Mouse (Mus musculus) gastrocnemius, postnatal 4 days (tissue): ENCODE data around the gene Hist1h2bl. TPM values are rescaled to one million over a fixed set of nuclear protein-coding genes. Genes with fewer than 3 reads are reported as not detected.
A peak's percentile ranks its signal among the peaks of the same experiment; 100 is the strongest.
"Not testable (repeated sequence)": the region's sequence is repeated elsewhere in the genome, so short reads cannot be mapped to it uniquely, and the experiment has no call there.

Source experiments
- DNase-seq, 2 experiments: peaks; one replicate each; pipeline ENCODE4 v3.0.0; 2021 to 2022; ENCODE audit warnings: low spot score in 2 of 2, mixed read lengths in 2 of 2
- total RNA-seq, 2 experiments: library from RNA; stranded (reverse); gene quantifications; 2 replicates each; pipeline ENCODE4 v1.2.3; 2021

The Hist1h2bl gene
- total RNA-seq, 2 experiments from 2014 or later = 362 to 482 TPM

GRCm38 (mm10) chr13:21722993-21723836 is 7.3 kb upstream of the Hist1h2bl start:
- DNase-seq = no peak

GRCm38 (mm10) chr13:21722373-21722925 is 6.5 kb upstream of the Hist1h2bl start:
- no peak for DNase-seq

GRCm38 (mm10) chr13:21721757-21722372 is 5.9 kb upstream of the Hist1h2bl start, which contains the start of gene Hist1h2bm:
Gene Hist1h2bm (plus strand): TSS chr13:21722044.
- peak in 1 of 2 experiments; percentile 40 for DNase-seq

GRCm38 (mm10) chr13:21721107-21721756 is 5.3 kb upstream of the Hist1h2bl start:
- not testable (repeated sequence) for DNase-seq

- no peak for DNase-seq
These were observed 2.6 kb upstream of the Hist1h2bl start for GRCm38 (mm10) chr13:21718381-21719080.

- peak; percentile 41 to 80 for DNase-seq
These were observed 1.7 kb upstream of the Hist1h2bl start, which contains the start of gene Hist1h3h for GRCm38 (mm10) chr13:21717397-21718357. Gene Hist1h3h (plus strand): TSS chr13:21717659.

- DNase-seq = not testable (repeated sequence)
These were observed 823 bp upstream of the Hist1h2bl start for GRCm38 (mm10) chr13:21716540-21717391.

- no peak for DNase-seq
These were observed 646 bp downstream of the Hist1h2bl start for GRCm38 (mm10) chr13:21715131-21715863.

- DNase-seq = peak in 1 of 2 experiments; percentile 45
These were observed 1.2 kb downstream of the Hist1h2bl start for GRCm38 (mm10) chr13:21714725-21715124.

- no peak for DNase-seq
These were observed 4.2 kb downstream of the Hist1h2bl start for GRCm38 (mm10) chr13:21711698-21712097.

GRCm38 (mm10) chr13:21710821-21711525 is 5.0 kb downstream of the Hist1h2bl start:
- peak; percentile 46 to 54 for DNase-seq

GRCm38 (mm10) chr13:21710031-21710711 is 5.8 kb downstream of the Hist1h2bl start:
- peak; percentile 62 to 86 for DNase-seq

GRCm38 (mm10) chr13:21706669-21707068 is 9.3 kb downstream of the Hist1h2bl start:
- no peak for DNase-seq

GRCm38 (mm10) chr13:21697811-21698210 is 18.1 kb downstream of the Hist1h2bl start, which contains the start of gene Olfr1359:
Gene Olfr1359 (plus strand): TSS chr13:21698111.
- DNase-seq = no peak

- no peak for DNase-seq
These were observed 38.6 kb downstream of the Hist1h2bl start, which contains the start of gene Olfr1360 for GRCm38 (mm10) chr13:21677305-21677704. Gene Olfr1360 (minus strand): TSS chr13:21677405.
